In genomic region chr16:32147589-32148207, GRCm38 (mm10) we compare ENCODE assay signal across 9 mouse cellular contexts. TPM values are rescaled to one million over a fixed set of nuclear protein-coding genes. Genes with fewer than 3 reads are reported as not detected.
DNase-seq lines count a peak whose midpoint lies in the region; ATAC-seq and TF ChIP-seq lines count a peak whose summit lies in the region.
"Had no signal": no experiment of that assay in that cellular context is flagged by ENCODE, and none has a peak within 500 bp of the region (broad histone marks: within the 10 kb centered on the region; RNA-seq: fewer than 3 reads in every experiment).

No protein-coding gene starts in this region.

- intact Hi-C loops in heart, adult 2 months (cut with DNase I): no loop called here

- no peak overlapping the region for H3K4me3 ChIP-seq in heart, adult 2 months
- no peak overlapping the region for H3K4me3 ChIP-seq in forebrain, postnatal 0 days (ENCODE audit: low read depth, low read length)
- H3K4me3 ChIP-seq in liver, embryonic 15.5 days (replicated peaks): 0 out of 2 replicates have a peak overlapping the region, but pooled peaks have one; percentile 12

- H3K27me3 ChIP-seq in heart, adult 2 months (ENCODE audit: control insufficient read depth, insufficient read depth, low read length): no peaks in the 10 kb centered on the region
- H3K27me3 ChIP-seq in forebrain, postnatal 0 days (ENCODE audit: insufficient read depth, low read length): no peaks in the 10 kb centered on the region
- no peaks in the 10 kb centered on the region for H3K27me3 ChIP-seq in liver, embryonic 15.5 days

- peak; percentile 36; the same call in 1 of the 2 replicates for ATAC-seq in forebrain, postnatal 0 days
- no peak for ATAC-seq in liver, embryonic 15.5 days (ENCODE audit: insufficient read depth)

- 0 out of 2 replicates have a peak, but pooled peaks have one; percentile 16 for TF ChIP-seq CTCF in heart, adult 2 months (IDR thresholded peaks at IDR 0.05)
- TF ChIP-seq CTCF in forebrain, postnatal 0 days (IDR thresholded peaks at IDR 0.05; ENCODE audit: low read depth): no peak

- H3K4me2 ChIP-seq in forebrain, postnatal 0 days (ENCODE audit: low read depth): peak overlapping the region; percentile 27; the same call in 1 of the 2 replicates
- peak overlapping the region; percentile 25 for H3K4me2 ChIP-seq in liver, embryonic 15.5 days

- peak overlapping the region; percentile 13 for H3K27ac ChIP-seq in heart, adult 2 months
- H3K27ac ChIP-seq in forebrain, postnatal 0 days (ENCODE audit: low read depth, low read length): no peak overlapping the region
- H3K27ac ChIP-seq in liver, embryonic 15.5 days (replicated peaks): no peak overlapping the region

- TF ChIP-seq POLR2A in heart, adult 2 months (IDR thresholded peaks at IDR 0.05; ENCODE audit: insufficient read depth, low read depth, low read length): no peak

- H3K79me2 ChIP-seq in heart, adult 2 months (replicated peaks; ENCODE audit: control insufficient read depth, insufficient read depth, low read length): no peaks in the 10 kb centered on the region

- WGBS in heart, adult 2 months: 63% methylated on average over 11 of the region's 13 CpGs
- WGBS in forebrain, postnatal 0 days: 63% methylated on average over 11 of the region's 13 CpGs
- 63% methylated on average over 12 of the region's 13 CpGs for WGBS in liver, embryonic 15.5 days (ENCODE audit: insufficient replicate concordance)

- no peaks in the 10 kb centered on the region for H3K9me3 ChIP-seq in forebrain, postnatal 0 days (ENCODE audit: low read length)
- H3K9me3 ChIP-seq in liver, embryonic 15.5 days (replicated peaks): 0 out of 2 replicates have a peak, but pooled peaks cover 6% of the 10 kb centered on the region

- no peak for DNase-seq in heart, adult 2 months
- no peak for DNase-seq in heart, adult 8-10 months (ENCODE audit: low spot score)
- DNase-seq in ES-CJ7 (ENCODE audit: low read depth, low spot score): peak; percentile 38
- DNase-seq in forebrain, postnatal 0 days: no peak
- DNase-seq in right cerebral cortex, postnatal 14 days: no peak
- DNase-seq in urinary bladder, postnatal 36 days (ENCODE audit: low spot score in 2 of 2): no peak
- DNase-seq in layer of hippocampus, postnatal 25 days (ENCODE audit: extremely low spot score in 1 of 2, low spot score in 1 of 2): no peak

- no peaks in the 10 kb centered on the region for H3K36me3 ChIP-seq in heart, adult 2 months (ENCODE audit: control insufficient read depth, insufficient read depth, low read length)
- 0 out of 2 replicates have a peak, but pooled peaks cover 10% of the 10 kb centered on the region for H3K36me3 ChIP-seq in forebrain, postnatal 0 days (ENCODE audit: insufficient read depth)
- H3K36me3 ChIP-seq in liver, embryonic 15.5 days (replicated peaks): peaks cover 51% of the 10 kb centered on the region

- no peak for TF ChIP-seq EP300 in heart, adult 2 months (IDR thresholded peaks at IDR 0.05; ENCODE audit: insufficient read depth, low read depth, low read length)

- no peak overlapping the region for H3K9ac ChIP-seq in heart, adult 2 months (ENCODE audit: low read depth, low read length)
- no peak overlapping the region for H3K9ac ChIP-seq in forebrain, postnatal 0 days
- H3K9ac ChIP-seq in liver, embryonic 15.5 days: no peak overlapping the region

- no peaks in the 10 kb centered on the region for H3K4me1 ChIP-seq in heart, adult 2 months (ENCODE audit: control insufficient read depth, insufficient read depth, low read length)
- H3K4me1 ChIP-seq in forebrain, postnatal 0 days (ENCODE audit: insufficient read depth): no peaks in the 10 kb centered on the region
- no peaks in the 10 kb centered on the region for H3K4me1 ChIP-seq in liver, embryonic 15.5 days (replicated peaks)

RNA-seq across cellular contexts. Expression of gene Nrros, which starts 17.7 kb away (rescaled TPM):
- total RNA-seq in heart, adult 2 months (2021): 1 to 10 TPM; 3.9 to 4.7 TPM
- 9.1 and 9.5 TPM in 2 replicates for polyA plus RNA-seq in heart, adult 2 months (2012; rRNA removed)
- 1 to 10 TPM; 3.5 to 4.6 (median 3.5) TPM for total RNA-seq in heart, adult 8-10 months (2022)
- 10.2 and 12.5 TPM in 2 replicates for total RNA-seq in forebrain, postnatal 0 days (2014; rRNA removed)
- 6.4 and 7.6 TPM in 2 replicates for polyA plus RNA-seq in forebrain, postnatal 0 days (2015; fragmentation: Nextera tagmentation; extraction: Ambion mirVana)
- 24.1 and 24.5 TPM in 2 replicates for polyA plus RNA-seq in liver, embryonic 15.5 days (2015; fragmentation: Nextera tagmentation; extraction: Ambion mirVana)
- 10 to 100 TPM in 1 of 2 experiments, 1 to 10 TPM in 1; 8.9 to 10.6 TPM for total RNA-seq in layer of hippocampus, postnatal 25 days (2021)

RNA-seq across cellular contexts. Expression of gene Bex6, which starts 31.9 kb away (rescaled TPM):
- not detected for total RNA-seq in heart, adult 2 months (2021)
- not detected in 2 replicates for polyA plus RNA-seq in heart, adult 2 months (2012; rRNA removed)
- not detected for total RNA-seq in heart, adult 8-10 months (2022)
- total RNA-seq in forebrain, postnatal 0 days (2014; rRNA removed): not detected in 2 replicates
- not detected in 2 replicates for polyA plus RNA-seq in forebrain, postnatal 0 days (2015; fragmentation: Nextera tagmentation; extraction: Ambion mirVana)
- 1.3 and 1.5 TPM in 2 replicates for polyA plus RNA-seq in liver, embryonic 15.5 days (2015; fragmentation: Nextera tagmentation; extraction: Ambion mirVana)
- total RNA-seq in layer of hippocampus, postnatal 25 days (2021): not detected
- polyA plus RNA-seq: large intestine, adult 2 months had no signal

RNA-seq across cellular contexts. Expression of gene Cep19, which starts 48.1 kb away (rescaled TPM):
- total RNA-seq in heart, adult 2 months (2021): 1 to 10 TPM; 8.6 to 9.8 TPM
- 8.8 and 9.7 TPM in 2 replicates for polyA plus RNA-seq in heart, adult 2 months (2012; rRNA removed)
- 10 to 100 TPM in 3 of 4 experiments, 1 to 10 TPM in 1; 9.1 to 12.9 (median 12.4) TPM for total RNA-seq in heart, adult 8-10 months (2022)
- 43.6 and 51.5 TPM in 2 replicates for total RNA-seq in forebrain, postnatal 0 days (2014; rRNA removed)
- polyA plus RNA-seq in forebrain, postnatal 0 days (2015; fragmentation: Nextera tagmentation; extraction: Ambion mirVana): 61.0 and 64.8 TPM in 2 replicates
- polyA plus RNA-seq in liver, embryonic 15.5 days (2015; fragmentation: Nextera tagmentation; extraction: Ambion mirVana): 4.7 and 5.5 TPM in 2 replicates
- 10 to 100 TPM; 62.9 to 65.4 TPM for total RNA-seq in layer of hippocampus, postnatal 25 days (2021)

RNA-seq across cellular contexts. Expression of gene Pigx, which starts 48.2 kb away (rescaled TPM):
- 10 to 100 TPM; 21.0 to 21.2 TPM for total RNA-seq in heart, adult 2 months (2021)
- 12.4 and 23.2 TPM in 2 replicates for polyA plus RNA-seq in heart, adult 2 months (2012; rRNA removed)
- 10 to 100 TPM; 17.3 to 20.2 (median 20.0) TPM for total RNA-seq in heart, adult 8-10 months (2022)
- total RNA-seq in forebrain, postnatal 0 days (2014; rRNA removed): 71.7 and 102 TPM in 2 replicates
- 113 and 133 TPM in 2 replicates for polyA plus RNA-seq in forebrain, postnatal 0 days (2015; fragmentation: Nextera tagmentation; extraction: Ambion mirVana)
- 27.8 and 31.5 TPM in 2 replicates for polyA plus RNA-seq in liver, embryonic 15.5 days (2015; fragmentation: Nextera tagmentation; extraction: Ambion mirVana)
- 10 to 100 TPM; 21.9 to 29.5 TPM for total RNA-seq in layer of hippocampus, postnatal 25 days (2021)
